Mouse (Mus musculus) neural tube, embryonic 13.5 days (tissue): ENCODE measurements at regions not wholly inside any gene's neighbourhood (a gene's known extent, or its start where the extent isn't known, plus 50 kb on each side); places are given as distances from the start of the nearest gene placed in this dataset.
"Not testable (repeated sequence)": the region's sequence is repeated elsewhere in the genome, so short reads cannot be mapped to it uniquely, and the experiment has no call there.

Source experiments
- ATAC-seq: fragments of 200-750 bp; cut with Nextera tagmentation; 2 replicates; pipeline ENCODE4 v1.8.0; 2017; ENCODE audit warnings: low read depth, mild to moderate bottlenecking, moderate TSS enrichment, moderate library complexity
- H3K27ac ChIP-seq: fragments of 300-500 bp; sonication (generic); replicated peaks from 2 replicates; pipeline ENCODE4 v1.5.1; 2015; ENCODE audit warnings: moderate library complexity, mild to moderate bottlenecking, inconsistent platforms
- H3K27me3 ChIP-seq: fragments of 300-500 bp; sonication (generic); 2 replicates; pipeline ENCODE4 v1.6.1; 2015; ENCODE audit warnings: mild to moderate bottlenecking, inconsistent platforms
- H3K36me3 ChIP-seq: fragments of 300-500 bp; sonication (generic); 2 replicates; pipeline ENCODE4 v1.6.1; 2015; ENCODE audit warnings: mild to moderate bottlenecking, inconsistent platforms
- H3K4me1 ChIP-seq: fragments of 300-500 bp; sonication (generic); replicated peaks from 2 replicates; pipeline ENCODE4 v1.6.1; 2015; ENCODE audit warnings: inconsistent platforms
- H3K4me2 ChIP-seq: fragments of 300-500 bp; sonication (generic); 2 replicates; pipeline ENCODE4 v1.6.1; 2015; ENCODE audit warnings: inconsistent platforms, mild to moderate bottlenecking, moderate library complexity
- H3K4me3 ChIP-seq: fragments of 300-500 bp; sonication (generic); 2 replicates; pipeline ENCODE4 v1.5.1; 2015; ENCODE audit warnings: mild to moderate bottlenecking, inconsistent platforms
- H3K9ac ChIP-seq: fragments of 300-500 bp; sonication (generic); 2 replicates; pipeline ENCODE4 v1.6.1; 2015; ENCODE audit warnings: moderate library complexity, mild to moderate bottlenecking, inconsistent platforms
- H3K9me3 ChIP-seq: fragments of 300-500 bp; sonication (generic); 2 replicates; pipeline ENCODE4 v1.6.1; 2016; ENCODE audit warnings: inconsistent platforms
- WGBS: fragments of 180-500 bp; shearing (Covaris S2); methylation state at CpG from one replicate; pipeline ENCODE4 v1.1.7; 2015; 5-methylcytosine and 5-hydroxymethylcytosine counted together

DNA sequence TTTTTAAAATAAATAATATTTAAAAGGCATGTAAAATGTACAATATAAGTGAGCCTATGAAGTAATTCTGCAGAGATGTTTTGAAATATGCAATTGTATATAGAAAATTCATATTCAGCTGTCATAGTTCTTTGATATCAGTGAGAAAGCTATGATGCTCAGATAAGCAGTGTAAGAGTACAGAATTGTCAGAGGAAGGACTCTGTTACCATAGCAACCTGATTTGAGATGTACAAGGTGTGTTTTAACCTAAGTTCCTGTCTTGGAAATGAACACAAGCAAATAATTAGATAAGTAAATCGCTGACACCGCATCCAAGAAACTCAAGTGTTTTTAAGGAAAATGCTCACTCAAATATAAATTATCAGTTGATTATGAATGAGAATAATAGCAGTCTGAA lies 271.8 kb downstream of the Gabrg2 start:
- H3K27ac ChIP-seq: no peak overlapping the region
- no peaks in the 10 kb centered on the region for H3K27me3 ChIP-seq
- H3K4me2 ChIP-seq: no peak overlapping the region
- H3K9me3 ChIP-seq: no peaks in the 10 kb centered on the region
- H3K4me3 ChIP-seq: no peak overlapping the region
- 97% methylated on average over 2 of the region's 2 CpGs for WGBS
- no peaks in the 10 kb centered on the region for H3K4me1 ChIP-seq
- no peaks in the 10 kb centered on the region for H3K36me3 ChIP-seq
- no peak for ATAC-seq
- H3K9ac ChIP-seq: no peak overlapping the region

DNA sequence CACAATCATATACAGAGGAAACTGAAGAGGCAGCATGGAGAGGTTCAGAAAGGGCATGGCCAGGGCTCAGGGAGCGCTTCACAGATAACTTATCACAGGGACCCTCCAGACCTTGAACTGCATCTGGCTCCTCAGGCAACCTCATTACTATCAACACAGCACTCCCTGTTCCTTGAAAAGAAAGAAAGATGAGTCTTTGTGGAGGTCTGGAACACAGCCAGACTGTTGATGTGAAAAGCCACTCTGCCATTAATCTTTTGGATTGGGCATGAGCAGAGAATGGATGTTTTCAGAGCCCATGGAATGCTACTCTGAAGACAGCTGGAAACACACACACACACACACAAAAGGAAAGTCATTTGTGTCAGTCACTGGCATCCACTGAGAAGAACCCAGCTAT lies 284.0 kb downstream of the Gabrg2 start:
- H3K4me3 ChIP-seq: no peak overlapping the region
- H3K9me3 ChIP-seq: no peaks in the 10 kb centered on the region
- no peaks in the 10 kb centered on the region for H3K4me1 ChIP-seq
- H3K27me3 ChIP-seq: no peaks in the 10 kb centered on the region
- WGBS: 55% methylated on average over 1 of the region's 1 CpGs
- ATAC-seq: no peak
- H3K4me2 ChIP-seq: no peak overlapping the region
- no peak overlapping the region for H3K9ac ChIP-seq
- no peaks in the 10 kb centered on the region for H3K36me3 ChIP-seq
- H3K27ac ChIP-seq: no peak overlapping the region

DNA sequence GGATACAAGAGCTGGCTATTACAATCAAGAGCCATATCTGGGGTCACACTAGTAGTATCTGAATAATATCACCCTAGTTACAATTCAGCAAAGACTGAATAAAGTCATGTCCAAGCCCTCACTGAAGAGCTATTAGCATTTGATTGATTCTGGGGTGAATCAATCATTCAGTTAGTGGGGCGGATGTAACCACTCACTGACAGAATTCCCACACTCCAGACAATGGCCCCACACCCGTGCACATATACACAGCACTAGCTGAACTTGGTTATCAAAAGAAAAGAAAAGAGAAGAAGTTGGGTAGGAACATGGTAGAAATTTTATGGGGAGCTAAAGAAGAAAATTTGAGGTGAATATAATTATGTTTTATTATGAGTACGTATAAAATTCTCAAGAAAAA lies 310.0 kb downstream of the Gabrg2 start:
- 44% methylated on average over 3 of the region's 3 CpGs for WGBS
- Histone ChIP-seq H3K4me1 (no peaks in the 10 kb centered on the region), H3K36me3 (no peaks in the 10 kb centered on the region), H3K9ac (no peak overlapping the region), H3K27me3 (no peaks in the 10 kb centered on the region), H3K9me3 (no peaks in the 10 kb centered on the region), H3K4me3 (no peak overlapping the region), H3K4me2 (no peak overlapping the region), H3K27ac (no peak overlapping the region)
- ATAC-seq: no peak

DNA sequence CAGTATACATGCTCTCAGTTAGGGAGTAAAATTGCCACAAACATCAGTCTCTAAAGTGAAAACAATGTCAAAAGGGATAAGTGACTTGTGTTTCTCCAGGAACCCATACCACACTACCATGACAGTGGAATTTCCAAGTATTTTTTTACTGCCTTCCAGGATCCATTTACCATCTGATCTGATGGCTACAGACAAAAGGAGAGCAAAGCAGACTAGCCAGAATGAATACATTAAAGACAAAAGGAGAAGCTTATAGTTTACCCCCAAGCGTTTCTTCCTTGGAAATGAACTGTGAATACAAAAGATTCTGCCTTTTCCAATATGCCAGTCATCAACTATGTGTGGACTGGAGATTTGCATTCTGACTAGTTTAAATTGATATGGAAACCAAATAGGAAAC lies 317.7 kb downstream of the Gabrg2 start:
- H3K9ac ChIP-seq: no peak overlapping the region
- ATAC-seq: no peak
- H3K4me1 ChIP-seq: peaks cover 3% of the 10 kb centered on the region; the same call in 1 of the 2 replicates
- 24% methylated on average over 1 of the region's 1 CpGs for WGBS
- H3K36me3 ChIP-seq: no peaks in the 10 kb centered on the region
- no peak overlapping the region for H3K27ac ChIP-seq
- no peak overlapping the region for H3K4me2 ChIP-seq
- H3K9me3 ChIP-seq: no peaks in the 10 kb centered on the region
- H3K27me3 ChIP-seq: no peaks in the 10 kb centered on the region
- H3K4me3 ChIP-seq: no peak overlapping the region

DNA sequence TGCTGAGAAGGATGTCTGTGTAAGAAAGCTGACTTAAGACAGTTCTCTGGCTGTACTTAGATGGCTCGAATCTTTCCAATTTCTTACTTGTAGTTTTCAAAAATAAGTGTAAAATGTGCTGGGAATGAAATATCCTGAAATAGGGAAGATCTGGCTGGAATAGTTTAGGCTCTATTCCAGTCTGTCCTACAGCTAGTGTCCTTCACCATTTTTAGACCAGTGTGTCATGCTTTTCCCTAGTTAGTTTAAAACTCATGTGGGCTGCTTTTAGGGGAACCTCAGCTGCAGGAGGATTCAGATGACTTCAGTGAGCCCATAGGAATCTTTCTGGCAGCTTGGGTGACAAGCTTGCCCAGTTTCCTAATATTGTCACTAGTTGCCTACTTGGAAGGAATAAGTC lies 348.1 kb downstream of the Gabrg2 start:
- H3K36me3 ChIP-seq: no peaks in the 10 kb centered on the region
- H3K4me1 ChIP-seq: no peaks in the 10 kb centered on the region
- ATAC-seq: no peak
- no peak overlapping the region for H3K27ac ChIP-seq
- H3K4me3 ChIP-seq: no peak overlapping the region
- H3K9me3 ChIP-seq: no peaks in the 10 kb centered on the region
- no peaks in the 10 kb centered on the region for H3K27me3 ChIP-seq
- 90% methylated on average over 1 of the region's 1 CpGs for WGBS
- no peak overlapping the region for H3K4me2 ChIP-seq
- H3K9ac ChIP-seq: no peak overlapping the region

DNA sequence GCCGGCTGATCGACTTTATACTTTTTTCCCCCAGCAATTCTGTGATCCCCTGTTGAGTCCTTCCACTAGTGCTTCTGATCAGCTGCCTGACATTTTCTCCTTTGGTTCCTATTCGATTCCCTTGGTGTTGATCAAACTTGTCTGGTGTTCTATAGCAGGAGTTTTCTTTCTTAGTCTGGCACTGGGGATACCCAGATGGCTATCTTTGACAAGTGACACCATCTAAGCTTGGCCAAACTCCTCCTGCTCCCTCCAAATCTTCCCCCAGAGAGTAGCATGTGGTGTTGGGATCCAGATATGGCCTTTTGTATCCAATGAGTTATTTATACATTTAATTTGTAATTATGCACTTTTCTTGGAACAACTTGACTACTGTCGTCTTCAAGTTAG lies 355.2 kb downstream of the Gabrg2 start:
- no peak overlapping the region for H3K4me2 ChIP-seq

DNA sequence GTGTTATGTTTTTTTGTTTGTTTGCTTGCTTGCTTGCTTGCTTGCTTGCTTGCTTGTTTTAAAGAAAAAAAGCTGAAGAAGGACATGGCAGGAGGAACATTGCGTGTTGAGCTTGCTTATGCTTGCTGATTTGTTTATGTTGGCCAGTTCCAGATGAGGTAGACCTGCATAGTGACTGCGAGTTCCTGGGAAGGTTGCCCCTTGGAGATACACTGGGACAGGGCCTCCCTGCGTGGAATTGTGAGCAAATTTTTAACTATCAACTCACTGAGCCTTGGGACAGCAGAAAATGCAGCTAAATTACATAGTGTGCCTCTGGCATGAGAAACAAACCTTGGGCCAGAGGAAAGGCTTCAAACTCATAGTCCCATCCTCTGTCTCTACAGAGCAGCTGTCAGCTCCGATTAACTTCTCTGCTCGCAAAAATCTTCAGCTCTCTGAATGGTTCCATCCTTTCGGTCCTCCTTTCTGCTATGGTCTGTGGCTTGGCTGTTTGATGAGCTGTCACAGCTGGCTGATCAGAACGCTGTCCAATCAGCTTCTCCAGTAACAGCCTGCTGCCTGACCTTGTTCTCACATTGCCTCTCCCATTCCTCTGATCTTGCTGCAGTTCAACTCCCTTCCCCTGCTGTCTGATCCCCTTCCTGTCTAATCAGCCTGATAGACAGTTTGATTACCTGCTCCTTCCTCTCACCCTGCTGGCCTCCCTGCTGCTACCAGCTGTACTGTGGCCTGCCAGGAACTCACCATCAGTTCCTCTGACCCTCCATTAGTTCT lies 355.7 kb downstream of the Gabrg2 start:
- 38% methylated on average over 7 of the region's 7 CpGs for WGBS
- Histone ChIP-seq H3K9me3 (no peaks in the 10 kb centered on the region), H3K36me3 (no peaks in the 10 kb centered on the region), H3K4me2 (0 out of 2 replicates have a peak overlapping the region, but pooled peaks have one; percentile 1), H3K27me3 (no peaks in the 10 kb centered on the region), H3K4me1 (peaks cover 15% of the 10 kb centered on the region), H3K4me3 (no peak overlapping the region), H3K27ac (no peak overlapping the region), H3K9ac (no peak overlapping the region)
- peak; percentile 59; the same call in 1 of the 2 replicates for ATAC-seq

More for the DNA sequence above, 355.2 kb downstream of the Gabrg2 start:
- no peak overlapping the region for H3K9ac ChIP-seq
- H3K9me3 ChIP-seq: no peaks in the 10 kb centered on the region
- no peak overlapping the region for H3K4me3 ChIP-seq
- H3K27ac ChIP-seq: no peak overlapping the region
- no peaks in the 10 kb centered on the region for H3K36me3 ChIP-seq
- 26% methylated on average over 4 of the region's 4 CpGs for WGBS
- no peaks in the 10 kb centered on the region for H3K27me3 ChIP-seq
- H3K4me1 ChIP-seq: peaks cover 15% of the 10 kb centered on the region
- no peak for ATAC-seq

DNA sequence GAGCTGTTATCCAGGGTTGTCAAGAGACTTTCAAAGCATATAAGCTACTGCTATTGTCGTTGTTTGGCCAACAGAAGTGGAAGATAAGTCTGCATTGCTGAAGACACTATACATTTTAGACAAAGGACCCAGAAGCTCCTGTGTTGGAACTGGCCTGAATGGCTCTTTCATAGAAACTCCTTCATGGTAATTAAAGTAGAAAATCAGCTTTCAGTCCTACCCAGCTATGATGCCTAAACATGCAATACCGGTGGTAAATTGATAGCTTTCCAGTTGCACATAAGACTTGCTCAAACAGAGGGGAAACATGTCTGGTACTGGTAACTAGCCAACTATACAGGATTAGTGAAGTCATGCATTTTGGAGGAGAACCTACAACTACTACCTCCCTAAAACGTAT lies 356.6 kb downstream of the Gabrg2 start:
- Histone ChIP-seq H3K4me3 (no peak overlapping the region), H3K4me1 (peaks cover 15% of the 10 kb centered on the region), H3K9ac (no peak overlapping the region), H3K4me2 (no peak overlapping the region), H3K36me3 (no peaks in the 10 kb centered on the region), H3K27ac (no peak overlapping the region), H3K27me3 (no peaks in the 10 kb centered on the region), H3K9me3 (no peaks in the 10 kb centered on the region)
- 31% methylated on average over 3 of the region's 3 CpGs for WGBS
- ATAC-seq: no peak

DNA sequence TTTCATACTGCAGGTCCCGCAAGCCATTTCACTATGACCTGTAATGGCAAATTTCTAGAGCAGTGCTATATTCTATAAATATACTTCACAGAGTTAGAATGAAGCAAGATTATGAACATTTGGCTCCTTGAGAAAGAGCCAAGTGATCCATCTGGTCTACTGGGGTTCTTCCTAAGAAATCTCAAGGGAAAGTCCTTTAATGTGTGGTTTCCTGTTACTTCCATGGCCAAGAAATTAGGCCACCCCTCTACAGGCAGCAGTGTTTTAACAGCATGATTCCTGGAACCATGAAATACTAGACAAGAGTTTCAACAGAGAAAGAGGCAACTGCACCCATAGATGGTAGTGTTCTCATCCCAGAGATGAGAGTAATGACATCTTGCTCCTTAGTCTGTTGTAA lies 401.7 kb downstream of the Gabrg2 start:
- Histone ChIP-seq H3K9ac (no peak overlapping the region), H3K27me3 (no peaks in the 10 kb centered on the region), H3K27ac (no peak overlapping the region), H3K4me3 (no peak overlapping the region), H3K9me3 (no peaks in the 10 kb centered on the region), H3K36me3 (no peaks in the 10 kb centered on the region), H3K4me2 (no peak overlapping the region), H3K4me1 (no peaks in the 10 kb centered on the region)
- 95% methylated on average over 1 of the region's 1 CpGs for WGBS
- ATAC-seq: no peak

DNA sequence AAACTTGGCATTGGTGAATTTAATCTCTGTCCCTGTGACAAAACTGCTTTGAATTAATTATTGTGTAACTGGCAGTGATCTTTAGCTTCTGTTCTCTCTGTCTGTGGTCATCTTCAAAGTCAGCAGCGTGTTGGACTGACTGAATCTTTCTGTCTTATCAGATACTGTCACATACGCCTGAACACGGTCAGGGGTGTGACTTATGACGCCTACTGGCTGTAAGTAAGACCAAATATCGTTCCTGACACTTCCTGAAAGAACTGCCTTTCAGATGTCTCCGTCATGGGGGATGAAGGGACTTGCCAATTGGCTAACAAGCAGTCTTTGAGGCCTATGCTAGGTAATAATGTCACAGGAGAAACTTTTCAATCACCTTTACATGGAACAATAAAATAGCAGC lies 402.2 kb downstream of the Gabrg2 start:
- no peak for ATAC-seq
- H3K27me3 ChIP-seq: no peaks in the 10 kb centered on the region
- no peaks in the 10 kb centered on the region for H3K9me3 ChIP-seq
- H3K4me1 ChIP-seq: no peaks in the 10 kb centered on the region
- H3K36me3 ChIP-seq: no peaks in the 10 kb centered on the region
- H3K9ac ChIP-seq: no peak overlapping the region
- no peak overlapping the region for H3K4me2 ChIP-seq
- H3K27ac ChIP-seq: no peak overlapping the region
- 69% methylated on average over 6 of the region's 6 CpGs for WGBS
- no peak overlapping the region for H3K4me3 ChIP-seq

DNA sequence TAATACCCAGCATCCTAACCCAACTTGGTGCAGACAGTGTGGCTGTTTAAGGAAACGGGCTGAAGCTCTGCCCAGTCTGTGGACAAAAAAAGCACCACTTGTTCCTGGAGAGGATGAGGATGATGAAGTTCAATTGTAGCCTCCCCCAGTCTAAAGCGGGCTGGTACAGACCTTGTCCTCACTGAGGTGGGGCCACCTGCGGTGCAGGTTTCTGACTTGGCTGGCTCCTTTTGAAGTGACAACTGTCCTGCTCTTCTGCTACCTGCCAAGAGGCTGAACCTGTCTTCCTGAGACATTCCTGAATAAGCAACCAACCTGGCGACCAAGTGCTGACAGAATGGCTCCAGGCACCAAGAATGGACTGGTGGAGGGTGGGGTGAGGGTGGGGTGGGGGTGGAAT lies 409.2 kb downstream of the Gabrg2 start:
- not testable (repeated sequence) for H3K27ac ChIP-seq, H3K4me2 ChIP-seq, H3K9me3 ChIP-seq, H3K4me1 ChIP-seq, H3K4me3 ChIP-seq, ATAC-seq, H3K9ac ChIP-seq, H3K27me3 ChIP-seq, H3K36me3 ChIP-seq
- 83% methylated on average over 4 of the region's 4 CpGs for WGBS
